Mouse (Mus musculus): ENCODE results near the gene Babam2.

Babam2 gene

DNA sequence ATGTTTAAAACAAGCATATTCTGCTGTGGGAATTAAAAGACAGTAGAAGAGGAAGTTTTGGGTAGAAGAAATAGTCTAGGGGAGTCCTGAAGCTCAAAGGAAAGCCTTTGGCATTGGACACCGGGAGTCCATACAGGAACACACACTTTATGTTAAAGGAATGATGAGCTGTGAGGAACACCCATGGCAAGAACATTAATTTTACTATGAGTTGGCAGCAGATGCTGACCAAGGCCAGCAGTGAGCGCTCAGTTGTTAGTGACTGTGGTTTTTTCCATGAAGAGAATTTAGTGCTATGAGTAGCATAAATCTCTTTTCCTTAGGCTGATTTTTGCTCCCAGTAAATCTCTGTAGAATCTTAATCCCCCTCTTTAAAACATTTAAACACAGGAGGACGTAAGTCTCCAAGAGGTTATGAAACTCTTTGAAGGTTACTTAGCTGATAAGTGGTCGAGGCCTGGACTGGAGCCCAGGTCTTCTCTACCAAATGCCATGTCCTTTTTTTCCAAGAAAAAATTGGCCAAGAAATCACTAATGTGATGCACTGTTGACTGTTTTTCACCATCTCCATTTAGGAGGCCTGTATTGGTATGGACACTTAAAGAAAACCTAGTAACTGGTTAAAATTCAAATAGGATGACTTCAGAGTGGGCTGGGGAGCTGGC is 18.1 kb downstream of the Babam2 start:
- DNase-seq: no peak

GRCm38 (mm10) chr5:31724519-31724918 is 27.0 kb downstream of the Babam2 start:
- DNase-seq: no peak

- DNase-seq: no peak
These were observed 28.4 kb downstream of the Babam2 start for GRCm38 (mm10) chr5:31725885-31726284.

DNA sequence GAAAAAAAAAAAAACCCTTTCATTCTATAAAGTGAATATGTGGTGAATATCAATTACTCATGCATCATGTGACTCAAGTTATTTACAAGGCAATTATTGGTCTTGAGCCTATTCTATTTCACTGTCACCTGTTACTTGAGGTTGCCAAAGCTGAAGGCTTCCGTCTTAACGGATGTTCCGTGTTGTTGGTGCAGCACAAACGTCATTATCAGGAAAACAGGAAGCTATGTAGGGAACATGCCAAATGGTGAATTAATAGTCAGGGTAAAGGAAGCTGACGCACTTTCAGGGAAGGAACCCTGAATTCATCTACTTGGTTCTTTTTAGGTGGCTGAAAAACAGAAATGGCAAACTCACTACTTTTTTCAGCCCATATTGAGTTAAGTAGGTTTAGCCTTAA is 30.0 kb downstream of the Babam2 start:
- DNase-seq: no peak

- no peak for DNase-seq
These were observed 35.3 kb downstream of the Babam2 start for GRCm38 (mm10) chr5:31732644-31733338.

GRCm38 (mm10) chr5:31741931-31742330 is 44.4 kb downstream of the Babam2 start:
- DNase-seq: no peak

GRCm38 (mm10) chr5:31742521-31743031 is 45.1 kb downstream of the Babam2 start:
- DNase-seq: no peak

DNA sequence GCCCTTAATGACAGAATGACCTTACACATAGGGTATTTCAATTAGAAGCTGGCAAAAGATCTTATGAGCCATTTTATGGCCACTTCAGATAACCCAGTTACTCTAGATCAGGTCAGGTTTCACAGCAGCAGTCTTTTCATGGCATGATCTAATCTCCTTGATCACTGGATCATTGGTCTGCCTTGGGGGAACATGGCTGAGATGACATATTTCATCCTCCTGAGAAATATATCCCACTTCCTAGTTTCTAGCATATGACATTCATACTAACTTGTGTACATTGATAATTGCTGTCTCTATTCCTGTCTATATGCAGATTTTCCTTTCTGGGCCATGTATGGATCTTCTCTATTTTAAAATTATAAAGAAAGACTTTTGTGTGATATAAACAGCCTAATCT is 51.9 kb downstream of the Babam2 start:
- no peak for DNase-seq

GRCm38 (mm10) chr5:31750231-31750925 is 52.9 kb downstream of the Babam2 start:
- DNase-seq: no peak

GRCm38 (mm10) chr5:31750955-31751354 is 53.5 kb downstream of the Babam2 start:
- DNase-seq: no peak

GRCm38 (mm10) chr5:31754634-31755033 is 57.1 kb downstream of the Babam2 start:
- DNase-seq: no peak

DNA sequence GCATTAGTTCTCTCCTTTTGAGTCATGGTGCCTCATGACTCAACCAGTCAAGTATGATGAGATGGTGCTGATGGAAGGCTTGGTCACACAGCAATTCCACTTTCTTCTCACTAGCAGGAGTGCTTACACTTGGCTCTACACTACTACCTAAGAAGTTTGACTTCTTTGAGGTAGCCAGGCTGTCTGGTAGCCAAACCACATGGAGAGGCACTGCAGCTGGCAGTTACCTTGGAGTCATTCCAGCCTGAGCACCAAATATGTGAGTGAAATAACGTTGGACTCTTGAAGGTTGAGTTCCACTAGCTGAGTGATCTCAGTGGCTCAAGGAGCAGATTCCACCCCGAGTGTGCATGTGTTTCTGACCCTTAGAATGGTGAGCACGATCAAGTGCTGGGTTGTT is 57.8 kb downstream of the Babam2 start:
- DNase-seq: no peak

- DNase-seq: no peak
These were observed 61.0 kb downstream of the Babam2 start for GRCm38 (mm10) chr5:31758310-31759091.

- no peak for DNase-seq
These were observed 64.4 kb downstream of the Babam2 start for GRCm38 (mm10) chr5:31761836-31762235.

DNA sequence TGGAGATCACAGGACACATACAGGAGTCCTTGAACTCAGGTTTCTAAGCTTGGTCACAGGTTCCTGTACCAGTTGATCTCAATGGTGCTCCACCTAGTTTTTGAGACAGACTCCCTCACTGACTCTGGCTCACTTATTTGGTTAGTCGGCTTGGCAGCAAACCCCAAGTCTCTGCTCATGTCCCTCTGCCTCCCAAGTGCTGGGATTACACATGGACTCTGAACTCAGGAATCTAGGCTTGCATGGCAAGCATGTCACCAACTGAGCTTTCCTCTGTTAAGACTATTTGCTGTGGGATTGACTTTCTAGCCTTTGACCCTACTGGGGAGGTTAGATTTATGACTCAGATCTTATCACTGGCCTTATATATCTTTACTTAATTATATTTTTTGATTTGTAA is 65.3 kb downstream of the Babam2 start:
- no peak for DNase-seq

DNA sequence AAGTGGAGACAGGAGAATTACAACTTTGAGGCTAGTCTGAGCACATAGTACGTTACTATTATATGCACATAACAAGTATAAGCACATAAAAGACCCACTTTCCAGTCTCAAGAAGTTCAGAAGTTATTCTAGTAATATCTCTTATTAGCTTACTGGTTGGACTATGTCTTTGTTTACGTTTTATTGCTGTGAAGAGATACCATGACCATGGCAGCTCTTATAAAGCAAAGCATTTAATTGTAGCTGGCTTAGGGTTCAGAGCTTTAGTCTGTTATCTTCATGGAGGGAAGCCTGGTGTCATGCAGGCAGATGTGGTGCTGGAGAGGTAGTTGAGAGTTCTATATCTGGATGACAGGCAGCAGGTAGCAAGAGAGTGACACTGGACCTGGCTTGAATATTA is 68.3 kb downstream of the Babam2 start:
- no peak for DNase-seq

GRCm38 (mm10) chr5:31766841-31767542 is 69.5 kb downstream of the Babam2 start:
- DNase-seq: no peak

DNA sequence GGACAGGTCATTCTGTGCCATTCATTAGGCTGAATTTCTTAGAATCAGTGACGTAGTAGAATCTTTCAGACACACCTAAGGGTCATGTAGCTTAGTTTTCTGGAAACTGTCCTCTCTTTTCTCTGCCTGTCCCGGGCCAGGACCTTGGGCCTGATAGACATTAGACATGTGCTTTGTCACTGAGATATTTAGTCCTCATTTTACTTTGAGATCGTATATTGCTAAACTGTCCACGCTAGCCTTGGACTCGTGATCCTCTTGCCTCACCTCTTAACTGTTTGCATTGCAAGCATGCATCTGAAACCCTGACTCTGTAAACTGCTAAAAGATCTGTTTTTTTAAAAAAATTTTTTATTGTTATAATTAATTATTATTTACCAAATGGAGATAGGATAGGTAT is 74.0 kb downstream of the Babam2 start:
- DNase-seq: no peak

GRCm38 (mm10) chr5:31771921-31772320 is 74.4 kb downstream of the Babam2 start:
- no peak for DNase-seq

- DNase-seq: no peak
These were observed 77.5 kb downstream of the Babam2 start for GRCm38 (mm10) chr5:31774976-31775375.

GRCm38 (mm10) chr5:31781624-31782023 is 84.1 kb downstream of the Babam2 start:
- no peak for DNase-seq

GRCm38 (mm10) chr5:31787201-31787600 is 89.7 kb downstream of the Babam2 start:
- DNase-seq: no peak

All from thymus, postnatal 14 days (tissue).